Mouse (Mus musculus) CH12.LX (cell line): ENCODE measurements at regions not wholly inside any gene's neighbourhood (a gene's known extent, or its start where the extent isn't known, plus 50 kb on each side); places are given as distances from the start of the nearest gene placed in this dataset.

Experiments
- DNase-seq: peaks from one replicate; pipeline ENCODE4 v3.0.0-alpha.2; 2013; ENCODE audit errors: extremely low read depth
- H3K27ac ChIP-seq: 2 replicates; pipeline ENCODE4 v1.5.1; 2012; ENCODE audit warnings: low read depth, mild to moderate bottlenecking, control low read depth, moderate library complexity; ENCODE audit not compliant: insufficient read depth
- H3K27me3 ChIP-seq: replicated peaks from 2 replicates; pipeline ENCODE3; 2012; ENCODE audit warnings: inconsistent platforms
- H3K36me3 ChIP-seq, 2 experiments: replicated peaks in 1 of 2; 2 replicates each; pipeline versions ENCODE3 to v1.6.1; 2012; ENCODE audit warnings: inconsistent platforms in 1 of 2, low read length in 1 of 2, mild to moderate bottlenecking in 1 of 2, mixed read lengths in 1 of 2, moderate library complexity in 1 of 2; ENCODE audit not compliant: control insufficient read depth in 1 of 2, insufficient read depth in 1 of 2
- H3K4me1 ChIP-seq, 2 experiments: 2 replicates each; pipeline ENCODE4 v1.6.1; 2012; ENCODE audit warnings: inconsistent platforms in 1 of 2, moderate library complexity in 1 of 2; ENCODE audit not compliant: insufficient read depth in 2 of 2, control insufficient read depth in 1 of 2
- H3K4me2 ChIP-seq: 2 replicates; pipeline ENCODE4 v1.6.1; 2012; ENCODE audit warnings: low read depth, mild to moderate bottlenecking, control low read depth; ENCODE audit not compliant: poor library complexity, insufficient read depth, severe bottlenecking
- H3K4me3 ChIP-seq, 3 experiments: fragments of 150-350 bp in 1 of 3; sonication (generic) in 1 of 3; replicated peaks in 1 of 3; 2 replicates each; pipeline versions ENCODE3 to v1.5.1; 2011 to 2012; ENCODE audit warnings: low read depth in 2 of 3, low read length in 2 of 3, mild to moderate bottlenecking in 2 of 3, moderate library complexity in 2 of 3, control low read depth in 1 of 3, improper control_type of control experiment in 1 of 3, inconsistent platforms in 1 of 3, mixed read lengths in 1 of 3; ENCODE audit not compliant: poor library complexity in 1 of 3
- H3K79me2 ChIP-seq: replicated peaks from 2 replicates; pipeline ENCODE4 v1.6.1; 2012; ENCODE audit warnings: mild to moderate bottlenecking, moderate library complexity; ENCODE audit not compliant: control insufficient read depth, poor library complexity, insufficient read depth, severe bottlenecking; ENCODE audit errors: extremely low read depth
- H3K9ac ChIP-seq: 2 replicates; pipeline ENCODE4 v1.6.1; 2012; ENCODE audit warnings: low read depth, mild to moderate bottlenecking, control low read depth, moderate library complexity; ENCODE audit not compliant: insufficient read depth
- H3K9me3 ChIP-seq: replicated peaks from 2 replicates; pipeline ENCODE3; 2012; ENCODE audit warnings: low read length, inconsistent platforms, mixed read lengths
- CHD1 ChIP-seq: IDR thresholded peaks from 2 replicates; pipeline ENCODE4 v1.6.1; 2012; ENCODE audit warnings: low read depth, low read length, improper control_type of control experiment, inconsistent platforms
- CTCF ChIP-seq, 2 experiments: IDR thresholded peaks in 1 of 2; conservative IDR thresholded peaks in 1 of 2; 2 replicates each; pipeline ENCODE4 v1.5.1; 2011 to 2012; ENCODE audit warnings: low read depth in 2 of 2, low read length in 2 of 2, improper control_type of control experiment in 1 of 2, inconsistent platforms in 1 of 2, mild to moderate bottlenecking in 1 of 2, moderate library complexity in 1 of 2
- E2F4 ChIP-seq: IDR thresholded peaks from 2 replicates; pipeline ENCODE4 v1.6.1; 2011; ENCODE audit warnings: low read depth, low read length, improper control_type of control experiment; ENCODE audit not compliant: insufficient replicate concordance
- EP300 ChIP-seq: IDR thresholded peaks from 2 replicates; pipeline ENCODE4 v1.6.1; 2011; ENCODE audit warnings: low read length, improper control_type of control experiment
- IRF4 ChIP-seq: IDR thresholded peaks from 2 replicates; pipeline ENCODE4 v1.6.1; 2014; ENCODE audit warnings: low read depth, mild to moderate bottlenecking, inconsistent platforms, low read length, improper control_type of control experiment
- MAFK ChIP-seq: IDR thresholded peaks from 2 replicates; pipeline ENCODE4 v1.6.1; 2011; ENCODE audit warnings: low read length, improper control_type of control experiment; ENCODE audit not compliant: insufficient replicate concordance
- MAZ ChIP-seq: IDR thresholded peaks from 2 replicates; pipeline ENCODE4 v1.6.1; 2012; ENCODE audit warnings: low read depth, mild to moderate bottlenecking, inconsistent platforms, low read length, improper control_type of control experiment, moderate library complexity
- MEF2A ChIP-seq: IDR thresholded peaks from 2 replicates; pipeline ENCODE4 v1.6.1; 2014; ENCODE audit warnings: low read depth, mild to moderate bottlenecking, inconsistent platforms, low read length, improper control_type of control experiment, borderline replicate concordance
- NRF1 ChIP-seq: IDR thresholded peaks from 2 replicates; pipeline ENCODE4 v1.6.1; 2014; ENCODE audit warnings: low read depth, mild to moderate bottlenecking, inconsistent platforms, low read length, improper control_type of control experiment, moderate library complexity
- POLR2AphosphoS2 ChIP-seq: IDR thresholded peaks from 2 replicates; pipeline ENCODE4 v1.6.1; 2011; ENCODE audit warnings: low read depth, low read length, improper control_type of control experiment
- ZMIZ1 ChIP-seq: IDR thresholded peaks from 2 replicates; pipeline ENCODE4 v1.6.1; 2012; ENCODE audit warnings: low read depth, mild to moderate bottlenecking, inconsistent platforms, low read length, improper control_type of control experiment
- dilution Hi-C: fragments of 300-500 bp; cut with MboI; formaldehyde crosslinking; loops from 2 replicates; pipeline ENCODE4 v1.14.3; 2020; ENCODE audit warnings: low sequenced_read_pairs; ENCODE audit not compliant: extremely low pct_unique_long_range_greater_than_20kb, extremely low pct_ligation_motif_present
- in situ Hi-C: fragments of 300-500 bp; cut with MboI; formaldehyde crosslinking; loops from 3 replicates; pipeline ENCODE4 v1.14.3; 2019; ENCODE audit warnings: low sequenced_read_pairs, low pct_ligation_motif_present, low pct_unique_long_range_greater_than_20kb, mixed read lengths

- H3K27me3 ChIP-seq = peaks cover 82% of the 10 kb centered on the region
- DNase-seq = no peak
- TF ChIP-seq POLR2AphosphoS2 (no peak), EP300 (no peak), MAFK (no peak)
- dilution Hi-C loops (no loop called here), in situ Hi-C loops (loop anchor here (10.0 kb wide), 1 partner anchor 46 kb away; no protein-coding TSS in a partner anchor)
- no peaks in the 10 kb centered on the region for H3K36me3 ChIP-seq
- H3K9me3 ChIP-seq = peaks cover 5% of the 10 kb centered on the region
- H3K4me1 ChIP-seq = peaks cover 0 to 2% of the 10 kb centered on the region in 2 experiments; a peak in 1 of 4 replicates
- H3K9ac ChIP-seq = no peak overlapping the region
- H3K4me2 ChIP-seq = no peak overlapping the region
- no peak overlapping the region for H3K4me3 ChIP-seq
- H3K79me2 ChIP-seq = no peaks in the 10 kb centered on the region
- no peak overlapping the region for H3K27ac ChIP-seq
These were observed 55.4 kb downstream of the Uncx start for GRCm38 (mm10) chr5:139598715-139599114.

DNA sequence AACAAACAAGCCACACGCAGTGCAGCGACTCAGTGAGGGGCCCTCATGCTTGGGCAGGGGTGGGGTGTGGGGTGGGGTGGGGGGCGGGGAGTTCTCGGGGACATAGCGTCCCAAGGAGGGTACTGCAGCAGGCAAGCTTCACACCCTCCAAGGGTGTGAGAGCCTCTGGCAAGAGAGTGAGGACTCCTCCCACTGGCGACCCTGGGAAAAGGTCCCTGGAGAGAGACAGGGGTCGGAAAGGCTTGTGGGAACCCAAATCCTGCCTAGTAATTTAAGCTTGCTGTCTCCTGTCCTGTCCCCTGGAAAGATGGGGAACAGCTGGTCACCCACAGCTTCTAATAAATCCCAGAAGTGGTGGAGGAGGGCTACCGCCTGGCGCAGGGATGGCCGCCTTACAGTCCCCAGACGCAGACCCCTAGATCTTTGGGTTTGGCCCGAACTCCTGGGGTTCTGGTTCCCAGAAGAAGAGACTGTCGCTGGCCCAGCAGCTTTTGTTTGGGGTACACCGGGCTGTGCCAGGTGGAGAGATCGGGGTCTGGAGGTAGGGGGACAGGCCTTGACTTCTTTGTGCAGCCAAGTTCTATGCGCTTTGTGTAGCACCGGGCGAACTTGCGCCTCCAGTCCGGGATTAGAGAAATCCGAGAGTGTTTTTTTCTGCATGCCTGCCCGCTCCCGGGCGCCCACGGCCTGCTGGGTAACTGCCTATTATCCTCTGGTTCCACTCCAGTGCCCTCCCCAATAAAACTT, 56.1 kb downstream of the Uncx start:
- H3K27ac ChIP-seq = no peak overlapping the region
- peaks cover 84% of the 10 kb centered on the region for H3K27me3 ChIP-seq
- in situ Hi-C loops = loop anchor here (10.0 kb wide), 1 partner anchor 45 kb away; no protein-coding TSS in a partner anchor
- TF ChIP-seq MAZ (no peak), E2F4 (no peak)
- no peaks in the 10 kb centered on the region for H3K79me2 ChIP-seq
- peaks cover 0 to 2% of the 10 kb centered on the region in 2 experiments; a peak in 1 of 4 replicates for H3K4me1 ChIP-seq
- peaks cover 5% of the 10 kb centered on the region for H3K9me3 ChIP-seq
- no peak overlapping the region for H3K4me2 ChIP-seq
- no peak overlapping the region for H3K4me3 ChIP-seq
- H3K36me3 ChIP-seq = no peaks in the 10 kb centered on the region
- DNase-seq = no peak
- no peak overlapping the region for H3K9ac ChIP-seq
- dilution Hi-C loops = no loop called here

GRCm38 (mm10) chr5:139600213-139600612, 56.9 kb downstream of the Uncx start:
- H3K9ac ChIP-seq = no peak overlapping the region
- dilution Hi-C loops (no loop called here), in situ Hi-C loops (no loop called here)
- no peak for DNase-seq
- TF ChIP-seq CHD1 (no peak), ZMIZ1 (no peak), NRF1 (no peak), CTCF (conservative IDR thresholded peaks at IDR 0.05 in 1 of 2, IDR thresholded peaks at IDR 0.05 in 1 of 2; ENCODE audit: low read depth in 2 of 2, low read length in 2 of 2) (no peak), MEF2A (no peak), IRF4 (no peak)
- no peaks in the 10 kb centered on the region for H3K36me3 ChIP-seq
- H3K79me2 ChIP-seq = no peaks in the 10 kb centered on the region
- H3K4me2 ChIP-seq = no peak overlapping the region
- H3K27ac ChIP-seq = no peak overlapping the region
- H3K4me3 ChIP-seq = no peak overlapping the region
- peaks cover 84% of the 10 kb centered on the region for H3K27me3 ChIP-seq
- H3K9me3 ChIP-seq = peaks cover 5% of the 10 kb centered on the region
- peaks cover 0 to 2% of the 10 kb centered on the region in 2 experiments; a peak in 1 of 4 replicates for H3K4me1 ChIP-seq
